Mouse (Mus musculus) neural tube, embryonic 15.5 days (tissue): Measurements from ENCODE around the gene Noxred1. TPM values are rescaled to one million over a fixed set of nuclear protein-coding genes. Genes with fewer than 3 reads are reported as not detected.

Experiments used
- ATAC-seq: fragments of 200-750 bp; cut with Nextera tagmentation; 2 replicates; pipeline ENCODE4 v1.8.0; 2017; ENCODE audit warnings: mild to moderate bottlenecking, moderate TSS enrichment, moderate library complexity; ENCODE audit not compliant: low FRiP score
- H3K27ac ChIP-seq: fragments of 300-500 bp; sonication (generic); replicated peaks from 2 replicates; pipeline ENCODE4 v1.5.1; 2015; ENCODE audit warnings: mild to moderate bottlenecking, inconsistent platforms
- H3K27me3 ChIP-seq: fragments of 300-500 bp; sonication (generic); replicated peaks from 2 replicates; pipeline ENCODE4 v1.6.1; 2015; ENCODE audit warnings: inconsistent platforms
- H3K36me3 ChIP-seq: fragments of 300-500 bp; sonication (generic); 2 replicates; pipeline ENCODE4 v1.6.1; 2015; ENCODE audit warnings: inconsistent platforms
- H3K4me1 ChIP-seq: fragments of 300-500 bp; sonication (generic); 2 replicates; pipeline ENCODE4 v1.6.1; 2015; ENCODE audit warnings: inconsistent platforms
- H3K4me2 ChIP-seq: fragments of 300-500 bp; sonication (generic); 2 replicates; pipeline ENCODE4 v1.6.1; 2015; ENCODE audit warnings: inconsistent platforms, mild to moderate bottlenecking, moderate library complexity
- H3K4me3 ChIP-seq: fragments of 300-500 bp; sonication (generic); replicated peaks from 2 replicates; pipeline ENCODE4 v1.5.1; 2015; ENCODE audit warnings: mild to moderate bottlenecking, inconsistent platforms
- H3K9ac ChIP-seq: fragments of 300-500 bp; sonication (generic); replicated peaks from 2 replicates; pipeline ENCODE4 v1.6.1; 2015; ENCODE audit warnings: mild to moderate bottlenecking, inconsistent platforms
- H3K9me3 ChIP-seq: fragments of 300-500 bp; sonication (generic); replicated peaks from 2 replicates; pipeline ENCODE4 v1.6.1; 2016; ENCODE audit warnings: inconsistent platforms
- WGBS: fragments of 180-500 bp; shearing (Covaris S2); methylation state at CpG from one replicate; pipeline ENCODE4 v1.1.7; 2015; ENCODE audit warnings: mixed read lengths; 5-methylcytosine and 5-hydroxymethylcytosine counted together
- microRNA-seq: library from miRNA; unstranded; fragments of <30 nt; microRNA quantifications from one replicate; pipeline ENCODE4, GENCODE M21; 2017
- polyA plus RNA-seq: library from polyadenylated mRNA; unstranded; fragments of >200 nt; fragmentation: Nextera tagmentation; extraction: Ambion mirVana; gene quantifications from 2 replicates; pipeline ENCODE4 v1.2.1, GENCODE M21; 2015

Gene Noxred1
- polyA plus RNA-seq, 1 experiment from 2014 or later = 1.0 TPM

DNA sequence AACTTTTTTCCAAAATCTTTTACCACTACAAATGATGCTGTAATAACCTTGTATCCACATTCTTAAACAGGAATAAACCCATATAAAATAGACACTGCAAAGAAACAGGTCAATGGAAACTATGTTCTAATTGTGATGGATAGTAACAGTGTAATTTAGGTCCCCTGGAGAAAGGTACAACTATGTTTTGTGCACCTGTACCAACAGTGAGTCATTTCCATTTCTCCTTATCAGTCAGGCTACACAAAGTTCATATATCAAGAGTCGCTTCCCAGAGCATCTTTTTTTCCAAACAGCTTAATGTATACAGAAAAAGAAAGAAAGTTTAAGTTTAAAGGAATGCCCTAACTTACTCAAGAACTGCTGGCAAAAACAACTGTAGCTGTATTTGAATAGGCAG is 43.5 kb downstream of the Noxred1 start:
- H3K9ac ChIP-seq = no peak overlapping the region
- H3K4me2 ChIP-seq = no peak overlapping the region
- H3K9me3 ChIP-seq = no peaks in the 10 kb centered on the region
- ATAC-seq = no peak
- H3K4me3 ChIP-seq = no peak overlapping the region
- H3K27me3 ChIP-seq = no peaks in the 10 kb centered on the region
- 84% methylated on average over 1 of the region's 1 CpGs for WGBS
- H3K4me1 ChIP-seq = peaks cover 18% of the 10 kb centered on the region
- H3K27ac ChIP-seq = no peak overlapping the region
- no peaks in the 10 kb centered on the region for H3K36me3 ChIP-seq

DNA sequence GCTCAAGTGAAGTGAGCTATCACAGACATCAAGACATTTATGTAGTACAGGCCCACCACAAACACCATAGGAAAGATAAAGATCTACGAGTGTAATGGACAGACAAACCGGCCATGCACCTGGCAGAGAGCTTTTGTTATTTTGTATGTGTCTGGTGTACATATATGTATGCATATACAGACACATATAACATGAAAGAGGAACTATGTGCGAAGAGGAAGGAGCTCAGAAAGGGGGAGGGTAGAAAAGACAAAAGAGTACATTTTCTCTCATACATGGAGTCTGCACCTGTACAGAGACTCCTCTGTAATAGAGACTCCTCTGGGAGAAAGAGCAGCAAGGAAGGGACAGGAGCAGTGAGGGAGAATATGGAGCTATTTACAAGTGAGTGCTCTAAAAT is 45.5 kb downstream of the Noxred1 start:
- no peaks in the 10 kb centered on the region for H3K9me3 ChIP-seq
- H3K36me3 ChIP-seq = no peaks in the 10 kb centered on the region
- H3K4me1 ChIP-seq = peaks cover 7% of the 10 kb centered on the region
- 91% methylated on average over 3 of the region's 3 CpGs for WGBS
- H3K27ac ChIP-seq = no peak overlapping the region
- no peak overlapping the region for H3K9ac ChIP-seq
- H3K27me3 ChIP-seq = no peaks in the 10 kb centered on the region
- no peak for ATAC-seq
- no peak overlapping the region for H3K4me2 ChIP-seq
- no peak overlapping the region for H3K4me3 ChIP-seq

DNA sequence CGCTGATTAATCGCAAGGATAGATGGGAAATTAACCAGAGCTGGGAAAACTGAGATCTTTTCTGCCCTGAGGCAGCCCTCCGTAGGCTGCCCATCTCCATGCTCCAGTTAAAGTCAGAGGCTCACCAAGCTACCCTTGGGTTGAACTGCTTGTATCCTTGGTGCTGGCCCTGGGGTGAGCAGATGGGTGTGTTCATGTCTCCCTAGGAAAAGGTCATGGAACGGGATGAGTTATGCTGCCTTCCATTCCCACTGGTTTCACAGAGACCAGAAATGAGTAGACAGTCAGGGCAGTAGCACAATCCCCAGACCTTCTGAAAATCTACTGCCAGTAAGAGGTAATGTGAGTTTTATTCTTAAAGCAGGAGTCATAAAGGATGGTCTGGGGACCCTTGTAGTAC is 60.9 kb downstream of the Noxred1 start:
- Histone ChIP-seq H3K9me3 (no peaks in the 10 kb centered on the region), H3K27me3 (no peaks in the 10 kb centered on the region), H3K9ac (no peak overlapping the region), H3K4me1 (peaks cover 17% of the 10 kb centered on the region), H3K4me3 (no peak overlapping the region), H3K27ac (no peak overlapping the region), H3K36me3 (peaks cover 19% of the 10 kb centered on the region), H3K4me2 (no peak overlapping the region)
- ATAC-seq = no peak
- WGBS = 93% methylated on average over 4 of the region's 4 CpGs

DNA sequence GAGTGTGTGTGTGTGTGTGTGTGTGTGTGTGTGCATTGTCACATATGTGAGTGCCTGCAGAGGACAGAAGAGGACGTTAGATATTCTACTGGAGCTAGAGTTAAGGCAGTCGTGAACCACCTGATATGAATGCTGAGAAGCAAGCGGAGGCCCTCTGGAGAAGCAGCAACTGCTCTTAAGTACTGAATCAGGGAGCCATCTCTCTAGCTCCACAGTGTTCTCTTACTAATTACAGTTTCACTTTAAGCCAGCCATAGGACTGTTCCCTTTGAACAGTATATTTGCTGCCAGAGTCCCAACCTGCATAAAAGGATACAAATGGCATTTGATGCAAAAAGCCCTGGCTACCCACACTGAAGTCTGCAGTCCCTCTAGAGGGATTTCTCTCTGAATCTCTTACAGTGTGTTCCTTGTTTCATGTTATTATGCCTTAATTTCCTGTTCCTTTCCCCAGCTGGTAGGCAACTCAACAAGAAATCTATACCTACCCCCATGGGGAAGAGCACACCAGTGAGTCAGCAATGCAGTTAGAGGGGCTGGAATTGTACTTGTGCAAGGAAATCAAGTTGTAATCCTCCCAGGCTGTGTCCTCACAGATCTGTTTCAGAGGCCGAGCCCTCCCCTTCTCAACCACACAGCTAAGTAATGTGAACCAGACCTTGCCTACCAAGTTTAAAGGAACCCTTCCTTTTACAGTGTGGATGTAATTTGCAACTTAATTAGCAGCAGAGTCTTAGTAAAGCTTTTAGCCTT is 63.2 kb downstream of the Noxred1 start:
- ATAC-seq = 0 out of 2 replicates have a peak, but pooled peaks have one; percentile 24
- Histone ChIP-seq H3K36me3 (peaks cover 32% of the 10 kb centered on the region), H3K9ac (no peak overlapping the region), H3K4me1 (peaks cover 17% of the 10 kb centered on the region), H3K27ac (no peak overlapping the region; the same call in 1 of the 2 replicates), H3K4me2 (no peak overlapping the region), H3K27me3 (no peaks in the 10 kb centered on the region), H3K4me3 (no peak overlapping the region), H3K9me3 (no peaks in the 10 kb centered on the region)
- WGBS = 73% methylated on average over 4 of the region's 4 CpGs

Small RNA genes within 50 kb of the gene (microRNA-seq; reads per million reads assigned to microRNA genes)
- gene Gm47293 = not detected

Other genes starting within 250 kb of the Noxred1 start
- gene Zdhhc22, start 248.3 kb downstream of the Noxred1 start, polyA plus RNA-seq = 18.2 and 19.4 TPM in 2 replicates
- gene Tmem63c, start 217.4 kb downstream of the Noxred1 start, polyA plus RNA-seq = 10.8 and 12.3 TPM in 2 replicates
- gene Ngb, start 136.2 kb downstream of the Noxred1 start, polyA plus RNA-seq = 3.1 and 4.1 TPM in 2 replicates
- gene Gstz1, start 91.6 kb downstream of the Noxred1 start, polyA plus RNA-seq = 25.1 and 28.4 TPM in 2 replicates
- gene Pomt2, start 90.8 kb downstream of the Noxred1 start, polyA plus RNA-seq = 13.4 and 13.8 TPM in 2 replicates
- gene Samd15, start 39.0 kb downstream of the Noxred1 start, polyA plus RNA-seq = 2.5 TPM in 2 replicates
- 4.4 and 4.6 TPM in 2 replicates for gene Tmed8, start 38.3 kb downstream of the Noxred1 start, polyA plus RNA-seq
- 49.3 and 51.2 TPM in 2 replicates for gene Vipas39, start 27.5 kb upstream of the Noxred1 start, polyA plus RNA-seq
- 213 and 236 TPM in 2 replicates for gene Ahsa1, start 27.7 kb upstream of the Noxred1 start, polyA plus RNA-seq
- 0.96 and 1.2 TPM in 2 replicates for gene Ism2, start 61.0 kb upstream of the Noxred1 start, polyA plus RNA-seq
- gene Sptlc2, start 149.6 kb upstream of the Noxred1 start, polyA plus RNA-seq = 64.6 and 74.8 TPM in 2 replicates
- gene Slirp, start 205.2 kb upstream of the Noxred1 start, polyA plus RNA-seq = 246 and 286 TPM in 2 replicates
- 41.5 and 42.9 TPM in 2 replicates for gene Alkbh1, start 205.3 kb upstream of the Noxred1 start, polyA plus RNA-seq
- 96.2 and 107 TPM in 2 replicates for gene Snw1, start 233.5 kb upstream of the Noxred1 start, polyA plus RNA-seq